Mouse (Mus musculus): ENCODE results near the gene Elovl1. TPM values are rescaled to one million over a fixed set of nuclear protein-coding genes. Genes with fewer than 3 reads are reported as not detected.

Gene Elovl1
- polyA plus RNA-seq, 1 experiment from 2014 or later = 374 TPM

DNA sequence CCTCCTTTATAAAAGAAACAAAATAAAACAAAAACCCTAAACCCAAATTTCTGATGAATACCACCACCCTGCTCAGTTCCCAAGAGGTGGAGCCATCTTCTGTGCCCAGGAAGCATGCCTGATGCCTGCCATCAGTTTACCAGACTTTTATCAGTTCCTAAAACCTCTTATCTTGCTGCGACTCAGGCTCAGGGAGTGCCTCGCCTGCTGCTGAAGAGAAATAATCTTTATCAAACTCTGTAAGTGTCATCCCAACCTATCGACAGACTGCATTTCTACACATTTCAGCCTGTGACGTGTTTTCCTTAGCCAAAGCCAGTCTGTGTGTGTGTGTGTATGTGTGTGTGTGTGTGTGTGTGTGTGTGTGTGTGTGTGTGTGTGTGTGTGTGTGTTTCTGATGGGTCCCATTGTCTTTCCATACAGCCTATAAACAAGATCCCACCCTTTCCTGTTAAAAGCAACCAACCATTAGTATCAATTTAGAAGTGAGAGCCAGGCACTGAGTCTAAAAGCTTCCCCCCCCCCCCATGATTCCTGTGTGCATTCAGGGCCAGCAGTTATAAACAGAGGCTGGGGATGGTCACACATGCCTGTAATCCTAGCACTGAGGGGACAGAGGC lies 3.2 kb upstream of the Elovl1 start:
- WGBS = 71% methylated on average over 4 of the region's 4 CpGs
- Histone ChIP-seq H3K9me3 (ENCODE audit: control insufficient read depth, low read length) (no peaks in the 10 kb centered on the region), H3K4me3 (ENCODE audit: low read depth, low read length) (no peak overlapping the region), H3K4me1 (replicated peaks; ENCODE audit: control insufficient read depth, insufficient read depth) (no peaks in the 10 kb centered on the region; the same call in 1 of the 2 replicates), H3K9ac (ENCODE audit: low read length) (no peak overlapping the region), H3K4me2 (replicated peaks; ENCODE audit: low read depth) (no peak overlapping the region), H3K36me3 (ENCODE audit: control insufficient read depth, insufficient read depth, low read length) (peaks cover 2% of the 10 kb centered on the region; the same call in 1 of the 2 replicates), H3K27me3 (ENCODE audit: control insufficient read depth, insufficient read depth, low read length) (no peaks in the 10 kb centered on the region), H3K27ac (replicated peaks) (no peak overlapping the region)
- ATAC-seq (ENCODE audit: low FRiP score, low TSS enrichment) (no peak), DNase-seq (ENCODE audit: low spot score) (no peak)
- no peak for TF ChIP-seq EP300 (optimal IDR thresholded peaks at IDR 0.05)
- no peak for TF ChIP-seq CTCF (IDR thresholded peaks at IDR 0.05; ENCODE audit: low read depth)

DNA sequence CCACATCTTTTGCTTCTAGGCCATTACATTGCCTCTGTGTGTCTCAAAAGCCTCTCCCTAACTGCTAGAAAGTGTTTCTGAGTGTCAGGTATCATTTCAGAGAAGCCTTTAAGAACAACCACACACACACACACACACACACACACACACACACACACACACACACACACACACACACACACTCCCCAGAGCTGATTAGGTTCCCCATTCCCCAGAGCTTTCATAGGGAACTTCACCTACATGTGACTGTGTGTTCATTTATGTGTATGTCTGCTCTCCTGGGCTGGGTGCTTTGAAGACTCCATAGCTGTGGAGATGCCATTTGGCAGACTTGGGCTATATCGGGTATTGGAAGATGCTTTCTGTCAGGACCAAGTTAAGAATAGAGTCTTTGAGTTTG lies 2.5 kb upstream of the Elovl1 start:
- Histone ChIP-seq H3K4me1 (replicated peaks; ENCODE audit: control insufficient read depth, insufficient read depth) (peaks cover 4% of the 10 kb centered on the region), H3K27me3 (ENCODE audit: control insufficient read depth, insufficient read depth, low read length) (no peaks in the 10 kb centered on the region), H3K9me3 (ENCODE audit: control insufficient read depth, low read length) (no peaks in the 10 kb centered on the region), H3K9ac (ENCODE audit: low read length) (no peak overlapping the region), H3K27ac (replicated peaks) (no peak overlapping the region), H3K4me3 (ENCODE audit: low read depth, low read length) (no peak overlapping the region), H3K36me3 (ENCODE audit: control insufficient read depth, insufficient read depth, low read length) (peaks cover under 1% of the 10 kb centered on the region; the same call in 1 of the 2 replicates), H3K4me2 (replicated peaks; ENCODE audit: low read depth) (no peak overlapping the region)
- no peak for DNase-seq (ENCODE audit: low spot score)
- ATAC-seq (ENCODE audit: low FRiP score, low TSS enrichment) = no peak
- TF ChIP-seq CTCF (IDR thresholded peaks at IDR 0.05; ENCODE audit: low read depth) (no peak), EP300 (optimal IDR thresholded peaks at IDR 0.05) (no peak)
- WGBS = 92% methylated on average over 1 of the region's 1 CpGs

DNA sequence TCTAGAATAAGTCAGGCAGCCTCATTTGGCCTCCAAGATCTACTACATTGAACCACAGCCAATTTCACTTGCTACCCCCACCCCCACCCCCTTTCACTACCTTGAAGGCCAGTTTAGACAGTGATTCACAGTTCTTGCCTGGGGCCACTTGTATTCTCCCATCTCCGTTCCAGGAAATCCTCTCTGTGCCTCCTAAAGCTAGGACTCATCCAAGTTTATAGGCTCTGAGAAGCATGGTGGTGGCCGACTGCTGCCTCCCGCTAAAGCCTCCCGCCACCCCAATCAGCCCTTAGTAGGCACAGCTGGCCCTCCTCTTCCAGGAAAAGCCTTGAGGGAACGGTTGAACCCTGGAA lies 502 bp upstream of the Elovl1 start:
- Histone ChIP-seq H3K4me1 (replicated peaks; ENCODE audit: control insufficient read depth, insufficient read depth) (peaks cover 4% of the 10 kb centered on the region), H3K36me3 (ENCODE audit: control insufficient read depth, insufficient read depth, low read length) (peaks cover 12% of the 10 kb centered on the region), H3K9me3 (ENCODE audit: control insufficient read depth, low read length) (no peaks in the 10 kb centered on the region), H3K27ac (replicated peaks) (peak overlapping the region; percentile 94), H3K9ac (ENCODE audit: low read length) (peak overlapping the region; percentile 84), H3K4me2 (replicated peaks; ENCODE audit: low read depth) (peak overlapping the region; percentile 91), H3K4me3 (ENCODE audit: low read depth, low read length) (peak overlapping the region; percentile 77), H3K27me3 (ENCODE audit: control insufficient read depth, insufficient read depth, low read length) (no peaks in the 10 kb centered on the region)
- no peak for DNase-seq (ENCODE audit: low spot score)
- 2% methylated on average over 5 of the region's 5 CpGs for WGBS
- TF ChIP-seq CTCF (IDR thresholded peaks at IDR 0.05; ENCODE audit: low read depth) (no peak), EP300 (optimal IDR thresholded peaks at IDR 0.05) (no peak)
- no peak for ATAC-seq (ENCODE audit: low FRiP score, low TSS enrichment)

DNA sequence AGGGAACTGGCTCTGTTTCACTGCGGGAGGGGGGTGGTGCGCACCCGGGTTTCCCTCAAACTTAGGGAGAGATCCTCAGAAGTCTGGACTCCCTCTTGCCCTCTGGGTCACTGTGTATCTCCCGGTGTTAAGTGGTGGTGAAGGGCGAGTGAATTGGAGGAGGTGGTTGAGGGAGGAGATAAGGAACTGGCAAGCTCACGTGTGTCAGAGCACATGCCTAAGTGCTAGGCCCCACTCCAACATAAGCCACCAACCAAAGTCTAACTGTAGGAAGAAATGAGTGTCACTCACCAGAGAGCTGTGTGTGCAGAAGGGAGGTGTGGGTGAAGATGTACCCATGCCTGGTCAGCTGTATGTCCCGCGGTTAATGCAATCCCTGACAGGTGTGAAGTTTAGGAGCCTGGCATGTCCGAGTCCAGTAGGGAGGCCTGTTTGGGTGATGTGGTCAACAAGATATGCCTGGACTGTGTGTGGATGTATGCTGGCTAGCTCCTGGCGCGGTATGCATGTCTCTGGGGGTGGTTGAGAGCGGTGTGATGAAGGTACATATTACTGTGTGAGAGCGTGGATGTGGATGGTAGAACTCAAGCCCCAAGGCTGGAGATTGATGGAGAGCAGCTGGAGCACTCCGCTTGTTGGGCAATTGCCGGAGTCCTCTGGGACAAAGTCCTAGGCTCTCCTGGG lies 780 bp downstream of the Elovl1 start:
- Histone ChIP-seq H3K36me3 (ENCODE audit: control insufficient read depth, insufficient read depth, low read length) (peaks cover 15% of the 10 kb centered on the region), H3K9me3 (ENCODE audit: control insufficient read depth, low read length) (no peaks in the 10 kb centered on the region), H3K4me1 (replicated peaks; ENCODE audit: control insufficient read depth, insufficient read depth) (peaks cover 4% of the 10 kb centered on the region), H3K27ac (replicated peaks) (peak overlapping the region; percentile 94), H3K4me2 (replicated peaks; ENCODE audit: low read depth) (peak overlapping the region; percentile 91), H3K9ac (ENCODE audit: low read length) (peak overlapping the region; percentile 84), H3K4me3 (ENCODE audit: low read depth, low read length) (peak overlapping the region; percentile 77), H3K27me3 (ENCODE audit: control insufficient read depth, insufficient read depth, low read length) (no peaks in the 10 kb centered on the region)
- ATAC-seq (ENCODE audit: low FRiP score, low TSS enrichment) (peak; percentile 51), DNase-seq (ENCODE audit: low spot score) (peak; percentile 52)
- 20% methylated on average over 15 of the region's 15 CpGs for WGBS
- TF ChIP-seq EP300 (optimal IDR thresholded peaks at IDR 0.05) (no peak), CTCF (IDR thresholded peaks at IDR 0.05; ENCODE audit: low read depth) (no peak)

DNA sequence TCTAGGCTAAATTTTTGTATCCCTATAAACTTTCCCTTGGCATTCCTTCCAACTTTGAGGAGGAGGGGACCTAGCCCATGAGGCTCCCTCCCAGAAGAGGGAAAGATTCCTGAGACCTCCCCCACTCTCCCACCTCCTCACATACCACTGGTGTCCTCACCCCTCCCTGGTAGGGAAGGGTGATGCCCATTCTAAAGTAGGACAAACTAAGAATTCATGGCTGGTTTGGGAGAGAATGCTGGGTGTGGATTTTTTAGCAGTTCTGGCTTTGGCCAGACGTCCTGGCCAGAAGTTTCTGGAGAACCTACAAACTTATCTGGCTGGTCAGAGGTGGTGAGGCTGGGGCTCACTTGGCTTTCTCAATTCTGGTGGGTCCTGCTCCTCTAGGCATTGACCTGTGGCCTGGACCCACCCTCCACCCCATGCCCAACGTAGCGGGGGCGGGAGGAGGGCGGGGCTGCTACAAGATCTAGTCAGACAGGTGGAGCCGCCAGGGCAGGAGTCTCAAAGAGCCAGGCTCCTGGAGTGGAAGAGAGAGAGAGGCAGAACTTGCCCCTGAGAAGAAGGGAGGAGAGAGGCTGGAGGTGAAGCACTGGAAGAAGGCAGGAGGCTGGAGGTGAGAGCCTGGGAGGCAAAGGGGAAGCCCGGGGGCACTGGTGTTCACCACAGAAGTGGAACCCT lies 1.5 kb downstream of the Elovl1 start:
- peaks cover 4% of the 10 kb centered on the region for H3K4me1 ChIP-seq (replicated peaks; ENCODE audit: control insufficient read depth, insufficient read depth)
- H3K4me3 ChIP-seq (ENCODE audit: low read depth, low read length) = peak overlapping the region; percentile 77
- no peak for TF ChIP-seq EP300 (optimal IDR thresholded peaks at IDR 0.05)
- no peak for TF ChIP-seq CTCF (IDR thresholded peaks at IDR 0.05; ENCODE audit: low read depth)
- H3K27me3 ChIP-seq (ENCODE audit: control insufficient read depth, insufficient read depth, low read length) = no peaks in the 10 kb centered on the region
- no peaks in the 10 kb centered on the region for H3K9me3 ChIP-seq (ENCODE audit: control insufficient read depth, low read length)
- H3K27ac ChIP-seq (replicated peaks) = peak overlapping the region; percentile 94
- ATAC-seq (ENCODE audit: low FRiP score, low TSS enrichment) (no peak), DNase-seq (ENCODE audit: low spot score) (peak; percentile 70)
- WGBS = 37% methylated on average over 6 of the region's 7 CpGs
- peaks cover 15% of the 10 kb centered on the region for H3K36me3 ChIP-seq (ENCODE audit: control insufficient read depth, insufficient read depth, low read length)
- peak overlapping the region; percentile 91 for H3K4me2 ChIP-seq (replicated peaks; ENCODE audit: low read depth)
- peak overlapping the region; percentile 84 for H3K9ac ChIP-seq (ENCODE audit: low read length)

DNA sequence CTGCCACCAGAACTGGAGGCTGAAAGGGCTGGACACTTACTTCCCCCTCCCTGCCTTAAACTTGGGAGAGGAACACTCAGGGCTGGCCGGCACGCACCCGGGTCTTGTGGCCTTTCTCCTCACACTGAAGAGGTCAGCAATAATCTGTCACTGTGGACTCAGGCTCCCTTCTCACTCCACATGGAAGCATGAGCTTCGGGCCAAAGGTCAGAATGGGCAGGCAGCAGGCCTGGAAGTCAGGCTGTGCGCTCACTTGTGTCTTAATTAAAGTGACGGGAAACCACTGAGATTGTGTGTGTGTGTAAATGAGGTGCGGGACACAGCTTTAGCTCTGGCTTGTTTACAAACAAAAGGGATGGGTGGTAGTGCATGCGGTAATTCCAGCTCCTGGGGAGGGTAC lies 4.4 kb downstream of the Elovl1 start:
- no peaks in the 10 kb centered on the region for H3K9me3 ChIP-seq (ENCODE audit: control insufficient read depth, low read length)
- ATAC-seq (ENCODE audit: low FRiP score, low TSS enrichment) = no peak
- TF ChIP-seq CTCF (IDR thresholded peaks at IDR 0.05; ENCODE audit: low read depth) (no peak), EP300 (optimal IDR thresholded peaks at IDR 0.05) (no peak)
- no peak overlapping the region for H3K4me2 ChIP-seq (replicated peaks; ENCODE audit: low read depth)
- peaks cover 15% of the 10 kb centered on the region for H3K36me3 ChIP-seq (ENCODE audit: control insufficient read depth, insufficient read depth, low read length)
- no peak overlapping the region for H3K27ac ChIP-seq (replicated peaks)
- H3K9ac ChIP-seq (ENCODE audit: low read length) = no peak overlapping the region
- H3K27me3 ChIP-seq (ENCODE audit: control insufficient read depth, insufficient read depth, low read length) = no peaks in the 10 kb centered on the region
- H3K4me3 ChIP-seq (ENCODE audit: low read depth, low read length) = no peak overlapping the region
- WGBS = 72% methylated on average over 8 of the region's 8 CpGs
- peaks cover 11% of the 10 kb centered on the region for H3K4me1 ChIP-seq (replicated peaks; ENCODE audit: control insufficient read depth, insufficient read depth)
- no peak for DNase-seq (ENCODE audit: low spot score)
